Mouse (Mus musculus): ENCODE measurements around the gene Tmem108.

- TF ChIP-seq CTCF (IDR thresholded peaks at IDR 0.05; ENCODE audit: low read depth) (no peak), EP300 (IDR thresholded peaks at IDR 0.05; ENCODE audit: low read depth) (no peak)
Observed at GRCm38 (mm10) chr9:103715352-103715751, 46.3 kb downstream of the Tmem108 start.

Data from heart, postnatal 0 days (tissue).